Mouse (Mus musculus) limb, embryonic 11.5 days (tissue): ENCODE measurements at regions not wholly inside any gene's neighbourhood (a gene's known extent, or its start where the extent isn't known, plus 50 kb on each side); places are given as distances from the start of the nearest gene placed in this dataset.

ENCODE experiments used
- ATAC-seq: fragments of 200-750 bp; cut with Nextera tagmentation; 2 replicates; pipeline ENCODE4 v1.8.0; 2017; ENCODE audit warnings: low read depth; ENCODE audit not compliant: insufficient number of reproducible peaks, low FRiP score, low TSS enrichment
- DNase-seq: peaks from one replicate; pipeline ENCODE4 v3.0.0-alpha.2; 2015; ENCODE audit warnings: low spot score
- H3K27ac ChIP-seq: fragments of 300-500 bp; sonication (generic); replicated peaks from 2 replicates; pipeline ENCODE4 v1.5.1; 2014; ENCODE audit warnings: low read depth, mild to moderate bottlenecking, low read length
- H3K27me3 ChIP-seq: fragments of 300-500 bp; sonication (generic); 2 replicates; pipeline ENCODE4 v1.6.1; 2014; ENCODE audit warnings: mild to moderate bottlenecking, low read length, mixed read lengths; ENCODE audit not compliant: control insufficient read depth, insufficient read depth
- H3K36me3 ChIP-seq: fragments of 300-500 bp; sonication (generic); 2 replicates; pipeline ENCODE4 v1.6.1; 2014; ENCODE audit warnings: mild to moderate bottlenecking, low read length, moderate library complexity, mixed read lengths; ENCODE audit not compliant: control insufficient read depth, insufficient read depth
- H3K4me1 ChIP-seq: fragments of 300-500 bp; sonication (generic); 2 replicates; pipeline ENCODE4 v1.6.1; 2014; ENCODE audit warnings: low read length, mixed read lengths; ENCODE audit not compliant: control insufficient read depth, insufficient read depth
- H3K4me2 ChIP-seq: fragments of 300-500 bp; sonication (generic); 2 replicates; pipeline ENCODE4 v1.6.1; 2014; ENCODE audit warnings: low read depth, mild to moderate bottlenecking, moderate library complexity; ENCODE audit not compliant: severe bottlenecking
- H3K4me3 ChIP-seq: fragments of 300-500 bp; sonication (generic); 2 replicates; pipeline ENCODE4 v1.5.1; 2014; ENCODE audit warnings: low read depth, low read length
- H3K9ac ChIP-seq: fragments of 300-500 bp; sonication (generic); 2 replicates; pipeline ENCODE4 v1.6.1; 2014; ENCODE audit warnings: mild to moderate bottlenecking, low read length
- H3K9me3 ChIP-seq: fragments of 300-500 bp; sonication (generic); 2 replicates; pipeline ENCODE4 v1.6.1; 2016; ENCODE audit warnings: low read length; ENCODE audit not compliant: control insufficient read depth
- WGBS: fragments of 180-500 bp; shearing (Covaris S2); extraction: QIAGEN DNeasy Blood & Tissue Kit; methylation state at CpG from one replicate; pipeline ENCODE4 v1.1.7; 2014; 5-methylcytosine and 5-hydroxymethylcytosine counted together

- Histone ChIP-seq H3K36me3 (no peaks in the 10 kb centered on the region), H3K4me1 (0 out of 2 replicates have a peak, but pooled peaks cover 2% of the 10 kb centered on the region), H3K27ac (no peak overlapping the region), H3K4me2 (no peak overlapping the region), H3K4me3 (no peak overlapping the region), H3K9me3 (no peaks in the 10 kb centered on the region), H3K9ac (no peak overlapping the region), H3K27me3 (no peaks in the 10 kb centered on the region)
- no peak for ATAC-seq
- 88% methylated on average over 7 of the region's 7 CpGs for WGBS
- no peak for DNase-seq
Measured at GRCm38 (mm10) chr2:160236806-160237205, 97.2 kb downstream of the Gm826 start.

GRCm38 (mm10) chr2:160230786-160231185 is 103.2 kb downstream of the Gm826 start:
- Histone ChIP-seq H3K36me3 (no peaks in the 10 kb centered on the region), H3K4me1 (no peaks in the 10 kb centered on the region), H3K27me3 (no peaks in the 10 kb centered on the region), H3K4me2 (no peak overlapping the region), H3K9me3 (no peaks in the 10 kb centered on the region), H3K9ac (no peak overlapping the region), H3K4me3 (no peak overlapping the region), H3K27ac (no peak overlapping the region)
- DNase-seq, result no peak
- 75% methylated on average over 8 of the region's 8 CpGs for WGBS
- ATAC-seq, result no peak

- ATAC-seq, result no peak
Measured at GRCm38 (mm10) chr2:160228331-160229035, 105.5 kb downstream of the Gm826 start.

GRCm38 (mm10) chr2:160225450-160225849 is 108.5 kb downstream of the Gm826 start:
- Histone ChIP-seq H3K4me2 (no peak overlapping the region), H3K4me3 (no peak overlapping the region), H3K36me3 (no peaks in the 10 kb centered on the region), H3K4me1 (no peaks in the 10 kb centered on the region), H3K9ac (no peak overlapping the region), H3K9me3 (no peaks in the 10 kb centered on the region), H3K27ac (no peak overlapping the region), H3K27me3 (no peaks in the 10 kb centered on the region)
- ATAC-seq (no peak), DNase-seq (no peak)
- WGBS, result 77% methylated on average over 5 of the region's 5 CpGs

More at GRCm38 (mm10) chr2:160228331-160229035, 105.5 kb downstream of the Gm826 start:
- Histone ChIP-seq H3K4me2 (no peak overlapping the region), H3K36me3 (no peaks in the 10 kb centered on the region), H3K9ac (no peak overlapping the region), H3K27me3 (no peaks in the 10 kb centered on the region), H3K27ac (no peak overlapping the region), H3K4me3 (no peak overlapping the region), H3K9me3 (no peaks in the 10 kb centered on the region), H3K4me1 (no peaks in the 10 kb centered on the region)
- 74% methylated on average over 8 of the region's 8 CpGs for WGBS
- DNase-seq, result no peak

DNA sequence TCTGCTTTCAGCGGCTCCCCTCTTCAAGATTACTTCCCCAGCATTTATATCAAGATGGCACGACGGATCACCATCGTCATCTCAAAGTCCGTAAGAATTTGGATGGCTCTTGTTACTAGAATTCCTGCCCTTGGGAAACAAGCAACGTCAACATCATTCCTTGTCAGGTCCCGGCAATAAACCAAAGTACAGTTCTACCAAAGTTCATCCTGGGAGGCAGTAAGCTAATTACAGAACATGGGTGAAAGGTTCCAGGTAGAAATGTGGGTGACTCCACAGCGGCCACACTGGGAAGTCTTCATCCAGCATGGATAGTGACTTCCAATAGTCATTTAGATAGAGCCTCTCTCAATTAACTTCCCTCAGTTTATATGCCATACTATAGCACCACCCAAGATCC is 110.6 kb downstream of the Gm826 start:
- DNase-seq, result no peak
- no peaks in the 10 kb centered on the region for H3K36me3 ChIP-seq
- H3K27me3 ChIP-seq, result no peaks in the 10 kb centered on the region
- no peak overlapping the region for H3K4me3 ChIP-seq
- ATAC-seq, result no peak
- H3K4me2 ChIP-seq, result no peak overlapping the region
- no peaks in the 10 kb centered on the region for H3K4me1 ChIP-seq
- WGBS, result 92% methylated on average over 8 of the region's 8 CpGs
- no peaks in the 10 kb centered on the region for H3K9me3 ChIP-seq
- no peak overlapping the region for H3K9ac ChIP-seq
- no peak overlapping the region for H3K27ac ChIP-seq

GRCm38 (mm10) chr2:160221772-160222171 is 112.2 kb downstream of the Gm826 start:
- Histone ChIP-seq H3K4me3 (no peak overlapping the region), H3K27ac (no peak overlapping the region), H3K9me3 (no peaks in the 10 kb centered on the region), H3K36me3 (no peaks in the 10 kb centered on the region), H3K4me1 (no peaks in the 10 kb centered on the region), H3K9ac (no peak overlapping the region), H3K4me2 (no peak overlapping the region), H3K27me3 (no peaks in the 10 kb centered on the region)
- WGBS, result 84% methylated on average over 10 of the region's 11 CpGs
- DNase-seq (no peak), ATAC-seq (no peak)

GRCm38 (mm10) chr2:160220562-160221021 is 113.4 kb downstream of the Gm826 start:
- Histone ChIP-seq H3K4me1 (no peaks in the 10 kb centered on the region), H3K27me3 (no peaks in the 10 kb centered on the region), H3K36me3 (no peaks in the 10 kb centered on the region), H3K4me3 (no peak overlapping the region), H3K27ac (no peak overlapping the region), H3K9ac (no peak overlapping the region), H3K9me3 (no peaks in the 10 kb centered on the region), H3K4me2 (no peak overlapping the region)
- DNase-seq (no peak), ATAC-seq (no peak)
- 39% methylated on average over 7 of the region's 7 CpGs for WGBS

- Histone ChIP-seq H3K36me3 (no peaks in the 10 kb centered on the region), H3K4me3 (no peak overlapping the region), H3K27ac (no peak overlapping the region), H3K4me2 (no peak overlapping the region), H3K27me3 (no peaks in the 10 kb centered on the region), H3K9ac (no peak overlapping the region), H3K4me1 (no peaks in the 10 kb centered on the region), H3K9me3 (no peaks in the 10 kb centered on the region)
- 88% methylated on average over 10 of the region's 10 CpGs for WGBS
- DNase-seq (no peak), ATAC-seq (no peak)
Measured at GRCm38 (mm10) chr2:160214032-160214812, 119.7 kb downstream of the Gm826 start.
